Mouse (Mus musculus): Measurements from ENCODE around the gene Gimap9.
"Not testable (repeated sequence)": the region's sequence is repeated elsewhere in the genome, so short reads cannot be mapped to it uniquely, and the experiment has no call there.

Gimap9 gene

GRCm38 (mm10) chr6:48666159-48666586 lies 9.8 kb upstream of the Gimap9 start:
- no peak for DNase-seq

DNA sequence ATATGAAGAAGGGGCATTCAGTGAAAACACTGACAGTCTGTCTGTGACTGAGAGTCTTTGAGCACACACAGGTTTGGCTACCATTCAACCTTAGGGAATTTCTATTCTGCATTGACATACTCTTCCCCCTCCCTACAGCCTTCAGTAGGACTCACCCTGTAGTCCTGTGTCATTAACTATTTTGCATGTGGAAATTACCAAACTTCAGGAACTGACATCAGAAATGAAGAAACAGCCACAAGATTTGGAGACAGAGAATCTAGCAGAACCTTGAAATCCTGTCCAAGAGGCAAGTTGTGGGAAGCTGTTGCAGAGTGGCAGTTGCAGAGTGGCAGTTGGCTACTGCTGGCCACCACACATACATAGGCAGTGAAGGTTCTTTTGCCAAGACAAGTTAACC lies 7.9 kb upstream of the Gimap9 start:
- DNase-seq, result no peak

DNA sequence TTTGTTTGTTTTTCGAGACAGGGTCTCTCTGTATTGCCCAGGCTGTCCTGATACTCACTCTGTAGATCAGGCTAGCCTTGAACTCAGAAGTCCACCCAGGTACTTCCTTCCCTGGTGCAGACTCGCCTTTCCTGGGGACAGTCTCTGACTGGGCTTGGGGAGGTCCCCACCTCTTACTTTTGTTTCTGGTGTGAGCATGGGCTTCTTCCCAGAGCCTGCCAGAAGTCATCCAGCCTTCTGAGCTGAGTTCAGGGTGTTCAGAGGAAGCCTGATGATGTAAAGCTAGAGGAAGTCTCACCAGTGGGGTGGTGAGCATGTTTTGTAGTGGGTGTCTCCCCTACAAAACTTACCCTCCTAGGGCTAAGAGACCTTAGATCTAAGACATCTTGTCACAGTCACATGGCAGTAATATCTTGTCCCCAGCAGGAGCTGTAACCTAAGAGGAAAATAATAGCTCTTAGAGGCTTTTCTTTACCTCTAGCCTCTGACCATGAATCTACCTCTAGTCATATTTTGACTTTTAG lies 6.4 kb upstream of the Gimap9 start:
- DNase-seq, result no peak

DNA sequence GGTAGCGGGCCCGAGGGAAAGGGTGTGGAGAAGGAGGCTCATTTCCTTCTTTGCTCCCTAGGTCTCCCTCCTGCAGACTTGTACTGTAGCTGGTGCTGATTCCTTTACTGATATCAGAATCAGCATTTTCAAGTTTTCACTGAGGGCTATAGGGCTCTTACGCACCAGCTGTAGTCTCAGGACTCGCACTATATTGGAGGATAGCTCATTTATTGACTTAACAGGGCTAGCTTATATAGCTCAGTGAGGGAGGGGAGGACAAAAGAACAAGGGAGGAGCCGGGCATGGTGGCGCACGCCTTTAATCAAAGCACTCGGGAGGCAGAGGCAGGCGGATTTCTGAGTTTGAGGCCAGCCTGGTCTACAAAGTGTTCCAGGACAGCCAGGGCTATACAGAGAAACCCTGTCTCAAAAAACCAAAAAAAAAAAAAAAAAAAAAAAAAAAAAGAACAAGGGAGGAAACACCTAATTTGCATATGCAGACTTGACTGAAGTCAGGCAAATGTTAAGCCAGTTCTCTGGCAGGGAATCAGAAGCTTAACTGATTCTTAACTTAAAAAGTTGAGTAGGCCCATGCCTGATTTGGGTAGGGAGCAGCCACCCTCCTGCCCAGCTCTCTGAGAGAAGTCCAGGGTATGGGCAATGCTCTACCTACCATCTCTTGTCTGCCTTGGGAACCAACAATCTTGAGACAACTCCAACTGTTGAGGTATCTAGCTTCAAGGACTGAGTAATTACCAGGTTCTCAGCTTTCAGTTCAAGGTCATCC lies 1.5 kb upstream of the Gimap9 start:
- no peak for DNase-seq

DNA sequence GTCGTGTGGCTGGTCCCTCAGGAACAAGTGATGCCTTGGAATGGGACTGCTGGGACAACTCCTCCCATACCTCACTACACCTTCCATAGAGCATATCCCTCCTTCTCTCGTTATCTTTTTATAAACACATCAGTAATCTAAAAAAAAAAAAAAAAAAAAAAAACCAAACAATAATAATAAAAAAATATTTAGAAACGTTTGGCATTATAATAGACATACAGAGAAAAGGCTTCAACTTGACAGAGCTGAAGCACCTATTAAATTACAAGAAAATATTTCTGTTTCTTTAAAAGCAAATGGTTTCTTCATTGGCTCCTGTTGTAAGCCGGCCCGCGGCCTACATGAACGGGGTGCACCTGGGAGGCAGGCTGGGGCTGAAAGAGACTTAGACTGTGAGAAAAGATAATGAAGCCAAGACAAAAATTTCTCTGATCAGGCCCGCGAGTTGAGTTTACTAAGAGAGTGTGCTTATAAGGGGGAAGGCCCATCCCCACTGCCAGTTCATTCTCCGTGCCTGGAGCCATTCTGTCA lies 464 bp upstream of the Gimap9 start:
- no peak for DNase-seq

DNA sequence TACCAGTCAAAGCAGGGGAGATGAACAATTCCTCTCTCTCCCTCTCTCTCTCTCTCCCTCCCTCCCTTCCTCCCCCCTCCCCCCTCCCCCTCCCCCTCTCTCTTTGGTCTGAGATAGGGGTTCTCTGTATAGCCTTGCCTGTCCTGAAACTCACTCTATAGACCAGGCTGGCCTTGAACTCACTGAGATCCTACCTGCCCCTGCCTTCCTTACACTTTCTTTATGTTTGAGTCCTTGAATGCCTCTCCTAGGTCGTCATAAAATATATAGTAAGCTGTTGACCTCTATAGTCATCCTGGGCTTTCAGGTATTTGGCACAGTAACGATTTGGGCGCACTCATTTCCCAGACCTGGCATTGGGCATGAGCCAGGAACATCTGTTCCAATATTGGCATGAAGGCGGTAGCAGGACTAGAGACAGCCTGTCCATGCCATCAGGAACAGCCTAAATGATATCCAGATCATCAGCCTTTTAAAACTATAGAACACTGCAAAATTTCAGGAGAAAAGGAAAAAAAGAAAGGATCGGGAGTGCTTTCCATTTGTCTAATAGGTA lies 1.0 kb downstream of the Gimap9 start:
- DNase-seq, result no peak

DNA sequence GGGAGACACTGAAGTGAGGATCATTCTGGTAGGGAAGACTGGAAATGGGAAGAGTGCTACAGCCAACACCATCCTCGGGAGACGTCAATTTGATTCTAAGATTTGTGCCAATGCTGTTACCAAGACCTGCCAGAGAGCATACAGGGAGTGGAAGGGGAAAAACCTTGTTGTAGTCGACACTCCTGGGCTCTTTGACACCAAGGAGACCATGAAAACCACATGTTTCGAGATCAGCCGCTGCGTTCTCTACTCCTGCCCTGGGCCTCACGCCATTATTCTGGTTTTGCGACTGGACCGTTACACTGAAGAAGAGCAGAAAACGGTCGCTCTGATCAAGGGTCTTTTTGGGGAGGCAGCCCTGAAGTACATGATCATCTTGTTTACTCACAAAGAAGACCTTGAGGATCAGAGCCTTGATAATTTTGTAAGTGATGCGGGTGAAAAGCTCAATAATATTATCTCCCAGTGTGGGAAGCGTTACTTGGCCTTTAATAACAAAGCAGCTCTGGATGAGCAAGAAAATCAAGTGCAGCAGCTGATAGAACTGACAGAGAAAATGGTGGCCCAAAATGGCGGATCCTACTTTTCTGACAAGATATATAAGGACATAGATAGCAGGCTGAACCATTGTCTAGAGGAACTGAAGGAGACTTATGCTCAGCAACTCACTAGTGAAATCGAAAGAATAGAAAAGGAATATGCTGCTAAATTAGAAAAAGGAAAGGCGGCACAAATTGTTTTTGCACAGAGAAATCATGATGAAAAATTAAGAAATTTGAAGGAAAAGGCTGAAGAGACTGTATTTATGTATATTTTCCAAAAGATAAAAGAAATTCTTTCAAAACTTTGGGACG lies 1.8 kb downstream of the Gimap9 start:
- no peak for DNase-seq

DNA sequence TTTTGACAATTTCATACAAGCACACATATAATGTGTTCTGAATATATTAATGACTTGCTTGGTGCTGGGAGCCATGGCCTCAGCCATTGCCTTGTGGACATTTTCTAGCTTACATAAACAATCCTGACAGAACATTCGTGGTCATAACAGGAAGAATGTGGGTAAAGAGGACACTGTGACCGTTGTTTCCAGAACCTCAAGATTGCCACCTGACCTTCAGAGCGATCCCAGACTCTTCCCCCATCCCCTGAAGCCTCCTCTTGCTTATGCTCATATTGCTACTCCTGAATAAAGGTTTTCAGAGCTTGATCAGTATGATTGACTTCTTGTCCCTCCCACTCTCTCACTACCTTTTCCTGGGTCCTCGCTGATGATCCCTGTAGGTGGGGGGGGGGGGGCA lies 2.5 kb downstream of the Gimap9 start:
- no peak for DNase-seq

GRCm38 (mm10) chr6:48679701-48680100 lies 3.8 kb downstream of the Gimap9 start:
- no peak for DNase-seq

- DNase-seq, result no peak
Observed at GRCm38 (mm10) chr6:48680421-48680820, 4.5 kb downstream of the Gimap9 start.

DNA sequence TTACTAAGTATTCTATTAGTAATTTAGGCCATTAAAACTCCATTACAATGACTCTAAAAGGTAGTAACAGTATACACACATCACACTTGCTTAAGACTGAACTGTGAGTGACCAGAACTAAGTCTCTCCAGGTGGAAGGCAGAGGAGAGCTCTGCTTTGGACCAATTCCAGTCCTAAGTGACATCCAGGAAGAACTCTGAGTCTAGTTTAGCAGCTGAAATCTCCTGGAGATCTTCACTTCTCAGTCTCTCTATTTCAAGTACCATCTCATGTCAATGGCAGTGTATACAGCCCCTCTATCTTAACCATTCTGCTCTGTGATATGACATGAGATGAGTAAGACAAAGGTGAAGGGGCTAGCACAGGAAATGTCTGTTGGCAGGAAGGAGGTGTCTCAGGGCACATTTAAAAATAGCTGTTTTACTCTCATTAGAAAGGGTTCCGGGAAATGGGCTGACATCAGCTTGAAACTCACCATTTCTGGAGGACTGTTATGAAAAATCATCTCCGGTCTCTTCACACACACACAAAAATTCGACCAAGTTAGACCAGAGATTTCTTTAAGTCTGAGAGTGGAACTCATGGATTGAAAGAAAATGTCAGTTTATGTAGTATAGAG lies 5.7 kb downstream of the Gimap9 start:
- no peak for DNase-seq

DNA sequence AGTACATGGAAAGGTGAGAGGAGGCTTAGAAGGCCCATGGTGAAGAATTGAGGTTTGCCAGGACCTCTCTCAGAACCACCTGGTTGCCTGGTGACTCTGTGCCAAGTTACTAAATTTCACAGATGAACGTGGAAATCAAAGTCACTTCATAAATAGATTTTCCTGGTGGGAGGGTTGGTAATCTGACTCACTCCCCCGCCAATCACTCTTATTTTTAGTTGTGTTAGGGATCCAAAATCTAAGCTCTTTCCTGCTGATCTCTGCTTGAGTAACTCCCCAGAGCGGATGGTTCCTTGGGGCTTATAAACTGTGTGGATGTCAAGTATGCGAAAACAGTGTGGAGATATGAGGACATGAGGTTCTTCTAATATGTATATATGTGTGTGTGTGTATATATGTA lies 6.3 kb downstream of the Gimap9 start:
- DNase-seq, result no peak

- DNase-seq, result not testable (repeated sequence)
Observed at GRCm38 (mm10) chr6:48683263-48683821, 7.4 kb downstream of the Gimap9 start.

DNA sequence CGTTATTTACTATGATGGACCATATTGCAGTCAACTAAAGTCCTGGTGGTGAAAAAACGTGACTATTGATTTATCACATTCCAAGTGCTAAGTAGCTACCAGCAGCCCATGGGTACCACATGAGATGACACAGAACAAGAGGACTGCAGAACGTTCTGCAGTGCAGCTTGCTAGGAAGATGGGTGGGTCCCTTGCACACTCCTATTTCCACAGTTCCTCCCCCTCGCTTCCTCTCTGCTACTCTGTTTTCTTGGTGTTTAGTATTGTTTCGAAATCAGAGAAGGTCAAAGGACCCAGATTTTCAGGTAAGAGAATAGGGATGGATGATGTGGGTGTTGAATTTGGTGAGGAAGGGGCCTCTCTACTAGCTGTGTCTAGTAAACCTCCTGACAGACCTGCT lies 8.4 kb downstream of the Gimap9 start, which contains the start of gene Gimap4:
Gene Gimap4, plus strand, starts transcription at position 231 of the 400 bp plus-strand sequence.
- DNase-seq, result no peak

DNA sequence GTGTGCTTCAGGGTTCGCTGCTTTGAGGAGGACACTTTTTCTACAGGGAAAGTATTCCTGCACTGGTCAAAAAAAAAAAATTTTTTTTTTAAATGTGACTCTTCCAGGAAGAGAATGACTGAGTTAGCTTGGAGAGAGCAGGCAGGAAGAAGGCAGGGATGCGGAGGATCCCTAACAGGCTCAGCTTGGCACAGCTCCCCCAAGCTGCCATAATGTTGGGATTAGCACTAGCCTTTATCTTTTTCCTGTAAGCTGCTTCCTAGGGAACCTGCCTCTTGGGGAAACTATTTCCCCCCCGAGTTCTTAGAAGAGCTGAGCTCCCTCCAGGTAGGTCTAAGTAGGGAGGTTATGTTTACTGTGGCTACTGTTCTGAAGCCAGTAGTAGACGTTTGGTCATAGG lies 8.9 kb downstream of the Gimap9 start:
- DNase-seq, result no peak

- no peak for DNase-seq
Observed at GRCm38 (mm10) chr6:48685251-48685650, 9.3 kb downstream of the Gimap9 start.

DNA sequence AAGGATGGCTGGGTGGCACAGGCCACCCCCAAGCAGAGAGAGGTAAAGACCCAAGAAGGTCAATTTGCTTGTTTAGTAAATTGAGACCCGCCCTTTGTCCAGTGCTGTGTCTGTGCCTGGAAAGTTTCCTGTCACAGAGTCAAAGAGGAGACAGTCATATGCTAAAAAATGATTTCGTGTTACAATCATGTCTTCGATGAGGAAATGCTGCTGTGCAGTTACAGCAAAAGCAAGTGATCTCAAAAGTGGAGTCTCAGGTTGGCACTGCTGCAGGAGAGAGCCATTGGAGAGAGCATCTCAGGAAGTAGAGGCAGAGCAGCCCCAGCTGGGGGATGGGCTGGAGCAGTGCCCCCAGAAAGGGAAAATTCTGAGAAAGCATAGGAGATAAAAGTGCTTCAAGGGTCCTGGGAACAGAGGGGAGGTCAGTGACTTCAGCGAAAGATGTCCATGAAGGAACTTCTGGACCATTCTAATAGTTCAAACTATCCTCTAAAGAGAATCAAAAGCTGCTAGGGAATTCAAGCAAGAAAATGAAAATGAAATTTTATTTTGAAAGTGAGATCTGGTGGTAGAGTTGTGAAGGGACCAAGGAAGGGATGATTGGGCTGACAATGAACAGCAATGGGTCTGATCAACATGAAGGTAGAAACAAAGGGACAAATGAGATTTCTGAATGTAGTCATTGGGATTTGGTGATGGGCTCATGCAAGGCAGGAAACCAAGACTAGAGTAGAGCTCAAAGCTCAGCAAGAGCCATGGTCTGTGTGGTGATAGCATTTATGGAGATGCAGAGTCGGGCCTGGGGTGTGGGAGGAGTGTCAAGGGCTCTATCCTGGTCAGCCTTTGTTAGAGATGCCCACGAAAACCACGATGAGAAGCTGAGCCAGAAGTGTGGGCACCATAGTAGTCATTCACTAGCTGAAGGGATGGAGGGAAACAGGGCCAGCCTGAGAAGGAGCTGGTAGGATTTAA lies 10.1 kb downstream of the Gimap9 start:
- DNase-seq, result no peak

DNA sequence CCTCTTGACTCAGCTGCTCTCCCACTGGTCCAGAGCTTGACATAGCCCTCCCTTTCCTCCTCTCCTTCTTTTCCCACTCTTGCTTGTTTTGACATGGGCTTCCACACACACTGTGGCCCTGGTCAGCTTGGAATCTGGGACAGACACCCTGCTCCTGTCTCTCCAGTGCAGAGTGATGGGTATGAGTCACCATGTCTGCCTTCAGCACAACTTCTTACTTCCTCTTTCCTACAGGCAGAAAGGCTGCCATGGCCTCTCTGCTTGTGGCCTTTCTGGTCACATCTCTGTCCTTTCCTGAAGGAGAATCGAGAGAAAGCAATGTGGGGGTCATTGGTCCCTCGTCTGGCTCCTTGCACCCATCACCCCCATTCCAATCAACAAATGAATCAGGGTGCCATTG lies 11.1 kb downstream of the Gimap9 start:
- no peak for DNase-seq

DNA sequence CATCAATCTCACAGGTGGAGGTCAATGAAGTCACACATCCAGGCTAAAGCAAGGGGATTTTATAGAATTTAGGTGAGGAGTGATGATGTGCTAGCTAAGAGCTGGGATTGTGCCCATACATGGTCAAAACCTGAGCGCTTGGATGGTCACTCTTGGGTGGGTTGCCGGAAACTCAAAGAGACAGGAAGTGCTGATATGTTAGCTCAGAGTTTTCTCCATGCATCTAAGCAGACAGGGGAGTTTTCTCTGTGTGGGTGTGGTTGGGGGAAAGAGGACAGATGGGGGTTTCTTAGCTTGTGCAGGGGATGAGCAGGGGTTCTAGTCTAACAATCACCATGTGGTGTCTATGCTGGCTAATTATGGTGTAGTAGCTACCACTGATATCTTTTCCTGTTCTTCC lies 13.4 kb downstream of the Gimap9 start:
- DNase-seq, result no peak

- DNase-seq, result no peak
Observed at GRCm38 (mm10) chr6:48692962-48693361, 17.0 kb downstream of the Gimap9 start.

Data from right cerebral cortex, postnatal 25 days (tissue).